Mouse (Mus musculus): Measurements from ENCODE around the gene Crim1.

Gene Crim1

GRCm38 (mm10) chr17:78331438-78331837 lies 131.4 kb downstream of the Crim1 start:
- no peak for DNase-seq

GRCm38 (mm10) chr17:78333275-78333674 lies 133.2 kb downstream of the Crim1 start:
- DNase-seq = no peak

GRCm38 (mm10) chr17:78335250-78335649 lies 135.2 kb downstream of the Crim1 start:
- DNase-seq = no peak

- DNase-seq = no peak
These were observed 143.6 kb downstream of the Crim1 start for GRCm38 (mm10) chr17:78343688-78344087.

- DNase-seq = no peak
These were observed 147.2 kb downstream of the Crim1 start for GRCm38 (mm10) chr17:78347111-78347801.

GRCm38 (mm10) chr17:78351676-78352499 lies 151.8 kb downstream of the Crim1 start:
- no peak for DNase-seq

- DNase-seq = no peak
These were observed 152.4 kb downstream of the Crim1 start for GRCm38 (mm10) chr17:78352500-78352855.

GRCm38 (mm10) chr17:78354411-78354810 lies 154.4 kb downstream of the Crim1 start:
- no peak for DNase-seq

- no peak for DNase-seq
These were observed 154.8 kb downstream of the Crim1 start for GRCm38 (mm10) chr17:78354871-78355270.

- no peak for DNase-seq
These were observed 155.6 kb downstream of the Crim1 start for GRCm38 (mm10) chr17:78355611-78356010.

GRCm38 (mm10) chr17:78357753-78358152 lies 157.7 kb downstream of the Crim1 start:
- no peak for DNase-seq

GRCm38 (mm10) chr17:78358251-78358726 lies 158.2 kb downstream of the Crim1 start:
- peak in 1 of 2 experiments; percentile 14 for DNase-seq

GRCm38 (mm10) chr17:78361939-78362728 lies 162.1 kb downstream of the Crim1 start:
- no peak for DNase-seq

GRCm38 (mm10) chr17:78364555-78365302 lies 164.7 kb downstream of the Crim1 start:
- no peak for DNase-seq

- no peak for DNase-seq
These were observed 166.0 kb downstream of the Crim1 start for GRCm38 (mm10) chr17:78366070-78366469.

GRCm38 (mm10) chr17:78368481-78368880 lies 168.4 kb downstream of the Crim1 start:
- no peak for DNase-seq

GRCm38 (mm10) chr17:78370445-78370844 lies 170.4 kb downstream of the Crim1 start:
- DNase-seq = no peak

- DNase-seq = no peak
These were observed 173.1 kb downstream of the Crim1 start for GRCm38 (mm10) chr17:78373174-78373573.

- DNase-seq = no peak
These were observed 173.8 kb downstream of the Crim1 start for GRCm38 (mm10) chr17:78373849-78374248.

- no peak for DNase-seq
These were observed 174.7 kb downstream of the Crim1 start for GRCm38 (mm10) chr17:78374756-78375155.

GRCm38 (mm10) chr17:78376587-78376986 lies 176.5 kb downstream of the Crim1 start:
- DNase-seq = no peak

GRCm38 (mm10) chr17:78379079-78379729 lies 179.2 kb downstream of the Crim1 start:
- no peak for DNase-seq

All from cerebellum, postnatal 36 days (tissue).